Mouse (Mus musculus) MEL-GATA-1-ER (cell line): ENCODE results near the gene Slc2a13.

Experiments
- DNase-seq: peaks from one replicate; pipeline ENCODE4 v3.0.0-alpha.2; 2012; ENCODE audit warnings: low read depth; ENCODE audit errors: extremely low read depth

Slc2a13 gene

GRCm38 (mm10) chr15:91377105-91377504 is 196.0 kb downstream of the Slc2a13 start:
- no peak for DNase-seq

GRCm38 (mm10) chr15:91374441-91374840 is 198.6 kb downstream of the Slc2a13 start:
- no peak for DNase-seq

GRCm38 (mm10) chr15:91373203-91373584 is 199.9 kb downstream of the Slc2a13 start:
- no peak for DNase-seq

- DNase-seq, result no peak
Observed at GRCm38 (mm10) chr15:91372464-91373202, 200.4 kb downstream of the Slc2a13 start.

DNA sequence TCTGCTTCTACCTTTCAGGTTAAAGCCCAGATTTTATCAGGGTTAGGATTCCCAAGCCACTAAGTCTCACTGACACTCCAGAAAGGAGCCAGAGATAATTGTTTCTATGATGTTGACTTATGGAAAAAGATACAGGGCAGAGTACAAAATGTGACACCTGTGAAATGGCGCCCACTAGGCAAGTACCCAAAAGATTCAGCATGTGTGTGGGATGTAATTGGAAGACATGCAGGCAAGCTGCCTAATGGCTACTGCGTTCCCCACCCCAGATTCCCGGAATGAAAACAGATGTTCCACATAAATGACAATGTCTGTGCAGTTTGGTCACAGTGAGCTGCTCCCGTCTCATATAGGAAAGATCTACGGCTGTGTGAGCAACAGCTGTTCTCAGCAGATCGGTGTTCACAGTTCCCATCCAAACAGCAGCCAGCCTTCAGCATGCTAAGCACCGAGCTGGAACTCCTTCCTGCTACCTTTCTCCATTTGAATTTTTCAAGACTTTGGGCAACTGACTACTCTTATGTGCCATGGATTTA is 201.1 kb downstream of the Slc2a13 start:
- no peak for DNase-seq

DNA sequence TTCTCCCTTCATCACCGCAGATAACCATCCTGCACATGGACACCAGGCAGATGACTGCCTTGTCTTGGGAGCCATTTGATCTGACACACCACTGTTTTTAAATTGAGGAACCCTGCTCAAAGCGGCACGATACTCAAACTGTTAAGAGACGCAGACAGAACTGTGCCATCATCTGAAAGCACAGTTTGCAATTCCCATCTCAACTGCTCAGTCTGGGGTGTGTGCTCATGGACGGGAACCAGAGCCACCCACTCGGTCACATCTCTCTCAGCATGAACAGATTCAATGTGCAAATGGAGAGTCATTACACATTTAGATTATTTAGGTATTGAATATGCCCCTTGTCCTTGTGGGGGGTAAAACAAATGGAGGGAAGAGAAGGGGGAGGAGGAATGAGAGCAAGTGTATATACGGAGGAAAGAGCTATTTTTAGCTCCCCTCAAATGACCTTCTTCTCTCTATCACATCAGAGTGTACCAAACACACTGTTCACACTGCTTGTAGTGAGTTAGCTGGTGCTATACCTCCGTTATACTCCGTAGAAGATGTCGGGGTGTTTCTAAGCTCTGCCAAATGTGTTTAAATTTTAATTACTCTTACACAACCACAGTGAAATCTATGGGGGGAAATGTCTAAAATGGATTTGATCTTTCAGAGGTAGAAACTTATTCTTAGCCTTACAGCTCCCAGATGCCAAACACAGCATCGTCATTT is 203.2 kb downstream of the Slc2a13 start:
- no peak for DNase-seq

- no peak for DNase-seq
Observed at GRCm38 (mm10) chr15:91360495-91360894, 212.6 kb downstream of the Slc2a13 start.

DNA sequence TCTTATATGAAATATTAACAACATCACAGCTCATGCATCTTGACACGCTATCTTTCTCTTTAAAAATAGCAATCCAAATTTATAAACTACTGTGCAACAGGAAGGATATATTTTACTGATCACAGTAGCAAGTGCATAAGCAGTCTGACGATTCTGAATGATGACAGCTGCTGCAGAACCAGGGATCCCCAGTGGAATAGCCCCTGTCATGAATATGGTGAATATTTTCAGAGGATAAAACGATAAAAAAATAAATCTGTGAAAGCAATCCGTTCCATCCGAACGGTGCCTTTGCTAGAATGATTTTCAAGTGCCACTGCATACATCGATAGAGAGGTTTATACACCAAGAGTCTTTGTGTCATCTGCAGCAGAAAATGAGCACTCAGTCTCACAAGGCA is 222.1 kb downstream of the Slc2a13 start:
- DNase-seq, result no peak

DNA sequence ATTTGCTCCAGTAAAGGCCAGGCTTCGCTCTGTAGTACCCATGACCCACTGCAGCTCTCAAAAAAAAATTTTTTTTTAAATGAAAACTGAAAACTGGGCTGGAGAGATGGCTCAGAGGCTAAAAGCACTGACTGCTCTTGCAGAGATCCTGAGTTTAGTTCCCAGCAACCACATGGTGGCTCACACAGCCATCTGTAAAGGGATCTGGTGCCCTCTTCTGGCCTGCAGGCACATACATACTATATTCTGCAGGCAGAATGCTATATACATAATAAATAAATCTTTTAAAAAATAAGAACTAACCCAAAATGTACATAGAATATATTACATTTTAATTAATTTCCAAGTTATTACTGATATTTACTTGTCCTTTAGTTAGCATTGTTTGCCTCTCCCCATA is 234.7 kb downstream of the Slc2a13 start:
- DNase-seq, result no peak

DNA sequence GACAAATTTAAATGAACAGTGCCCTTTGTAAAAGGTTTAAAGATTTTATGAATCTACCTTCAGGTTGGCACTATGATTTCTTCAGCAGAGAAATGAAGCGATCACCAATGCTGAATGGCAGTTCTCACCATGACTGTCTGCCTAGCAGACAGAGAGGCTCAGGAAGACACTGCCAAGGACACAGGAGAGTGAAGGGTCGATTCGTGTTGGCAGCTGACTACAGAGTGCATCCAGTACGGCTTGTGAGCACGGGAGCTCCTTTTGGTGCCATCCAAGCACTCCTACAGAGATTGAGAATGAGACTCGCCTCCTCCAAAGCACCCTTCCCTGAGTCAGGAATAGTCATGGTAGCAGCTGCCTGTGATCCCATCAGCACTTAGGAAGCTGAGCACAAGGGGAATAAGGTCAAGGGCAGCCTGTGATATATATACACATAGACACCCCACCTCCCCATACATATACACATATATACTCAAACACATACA is 238.6 kb downstream of the Slc2a13 start:
- no peak for DNase-seq

DNA sequence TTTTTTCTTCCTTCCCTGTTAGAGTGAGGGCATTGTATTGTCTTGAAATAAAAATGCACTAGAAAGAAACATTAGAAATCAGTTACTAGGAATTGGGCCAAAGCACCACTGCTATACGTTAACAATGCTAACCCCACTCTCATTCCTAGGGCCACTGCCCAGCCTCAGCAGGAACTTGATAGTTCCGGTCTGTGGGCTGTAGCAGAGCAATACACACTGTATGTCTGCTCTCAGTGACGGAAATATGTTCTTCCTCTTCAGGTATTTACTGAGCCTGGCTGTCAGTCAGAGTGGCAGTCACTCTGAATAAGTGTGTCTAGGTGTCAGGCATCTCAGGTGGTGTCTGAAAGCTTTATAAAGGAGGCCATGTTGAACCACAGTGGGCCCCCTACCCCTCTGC is 245.3 kb downstream of the Slc2a13 start:
- no peak for DNase-seq

DNA sequence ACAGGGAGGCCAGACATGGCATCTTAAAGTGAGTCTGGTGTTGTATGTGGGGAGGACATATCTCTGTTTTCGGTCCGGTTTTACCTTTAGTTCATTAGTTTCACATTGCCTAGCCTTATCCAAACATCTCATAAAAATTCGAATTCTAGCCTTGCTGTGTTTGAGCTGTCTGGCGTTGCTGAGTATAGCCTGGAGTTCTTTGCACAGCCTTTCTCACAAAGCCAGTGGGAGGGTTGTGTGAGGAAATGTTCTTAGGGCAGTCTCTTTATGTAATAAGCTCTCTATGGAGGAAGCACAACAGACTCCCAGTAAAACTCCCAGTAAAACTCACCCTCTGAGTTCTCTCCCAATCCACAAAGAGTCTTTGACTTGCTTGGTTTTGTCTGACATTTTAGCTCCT is 246.0 kb downstream of the Slc2a13 start:
- no peak for DNase-seq

- DNase-seq, result no peak
Observed at GRCm38 (mm10) chr15:91319376-91319775, 253.7 kb downstream of the Slc2a13 start.

DNA sequence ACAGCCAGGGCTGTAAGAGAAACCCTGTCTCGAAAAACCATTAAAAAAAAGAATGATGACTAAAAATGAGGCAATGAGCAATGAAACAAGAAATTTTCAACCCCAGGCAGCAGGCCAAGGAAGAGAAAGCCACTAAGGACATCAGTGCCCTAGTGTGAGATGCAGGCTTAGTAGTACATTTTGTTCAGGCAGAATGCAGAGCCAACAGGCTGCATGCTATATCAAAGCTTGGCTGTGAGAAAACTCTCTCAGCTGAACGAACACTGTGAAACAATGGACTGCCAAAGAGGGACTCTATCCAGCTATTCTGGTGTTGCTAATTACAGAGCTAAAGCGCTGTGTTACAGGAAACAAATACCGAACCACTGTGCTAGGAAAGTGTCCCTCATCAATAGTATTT is 256.1 kb downstream of the Slc2a13 start:
- DNase-seq, result no peak

- DNase-seq, result no peak
Observed at GRCm38 (mm10) chr15:91314402-91315318, 258.4 kb downstream of the Slc2a13 start.

DNA sequence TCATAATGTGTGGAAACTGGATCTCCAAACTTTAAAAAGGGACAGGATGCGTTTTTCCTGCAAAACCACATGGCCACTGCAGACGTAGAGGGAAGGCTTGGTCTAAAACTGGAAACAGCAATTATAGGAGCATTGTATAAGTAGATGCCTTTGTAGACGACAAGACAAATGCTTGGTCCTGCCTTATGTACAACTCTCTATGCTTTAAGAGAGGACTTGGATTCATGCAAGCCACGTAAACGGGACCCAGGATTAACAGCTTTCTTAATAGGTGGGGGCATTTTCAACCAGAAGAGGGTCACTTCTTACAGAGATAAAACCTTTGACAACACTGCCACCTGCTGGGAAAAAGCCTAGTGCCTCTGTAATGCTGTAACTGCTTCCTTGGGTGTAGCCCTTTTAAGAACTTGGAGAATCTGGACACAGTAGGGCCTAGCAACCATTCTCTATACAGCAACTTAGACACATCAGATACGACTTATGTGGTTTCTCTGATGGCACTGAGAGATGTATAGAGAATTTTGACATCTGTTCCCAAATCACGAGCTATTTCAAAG is 268.7 kb downstream of the Slc2a13 start:
- DNase-seq, result no peak

DNA sequence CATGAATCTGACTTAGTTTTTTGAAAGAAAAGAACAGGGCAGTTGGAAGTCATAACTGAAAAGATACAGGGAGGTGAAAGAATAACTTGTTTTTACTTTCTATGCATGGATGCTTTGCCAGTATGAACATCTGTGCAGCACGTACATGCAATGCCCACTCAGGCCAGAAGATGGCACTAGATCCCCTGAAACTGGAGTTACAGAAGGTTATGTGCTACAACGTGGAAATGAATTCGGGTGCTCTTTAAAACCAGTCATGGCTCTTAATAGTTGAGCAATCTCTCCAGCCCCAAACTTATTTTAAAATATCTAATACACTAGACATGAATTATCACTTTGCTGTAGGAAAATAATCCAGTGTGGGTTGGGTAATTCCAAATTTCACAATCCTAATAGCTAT is 271.7 kb downstream of the Slc2a13 start:
- DNase-seq, result no peak

DNA sequence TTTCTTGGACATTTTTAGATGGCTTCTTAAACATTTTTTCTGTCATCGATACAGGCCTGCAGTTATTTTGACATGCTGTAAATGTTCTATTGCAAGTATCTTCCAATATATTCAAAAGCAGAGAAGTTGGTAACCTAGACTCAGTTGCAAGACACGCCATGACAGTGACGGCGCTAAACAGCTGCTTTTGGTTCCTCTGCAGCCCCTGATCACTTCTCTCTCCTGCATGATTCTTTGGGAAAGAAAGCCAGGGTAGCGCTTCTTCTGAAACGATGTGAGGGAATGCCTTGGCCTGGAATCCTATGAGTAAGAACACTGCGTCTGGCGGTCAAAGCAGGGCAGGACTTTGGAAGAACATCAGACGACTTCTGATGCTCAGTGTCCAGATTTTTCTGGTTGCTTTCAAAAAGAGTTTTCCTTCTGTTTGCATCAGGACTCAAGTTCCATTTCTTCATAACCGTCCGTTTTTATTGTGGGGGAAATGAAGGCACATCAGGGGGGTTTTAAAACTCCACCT is 273.7 kb downstream of the Slc2a13 start:
- DNase-seq, result no peak

GRCm38 (mm10) chr15:91283418-91283817 is 289.6 kb downstream of the Slc2a13 start:
- no peak for DNase-seq

DNA sequence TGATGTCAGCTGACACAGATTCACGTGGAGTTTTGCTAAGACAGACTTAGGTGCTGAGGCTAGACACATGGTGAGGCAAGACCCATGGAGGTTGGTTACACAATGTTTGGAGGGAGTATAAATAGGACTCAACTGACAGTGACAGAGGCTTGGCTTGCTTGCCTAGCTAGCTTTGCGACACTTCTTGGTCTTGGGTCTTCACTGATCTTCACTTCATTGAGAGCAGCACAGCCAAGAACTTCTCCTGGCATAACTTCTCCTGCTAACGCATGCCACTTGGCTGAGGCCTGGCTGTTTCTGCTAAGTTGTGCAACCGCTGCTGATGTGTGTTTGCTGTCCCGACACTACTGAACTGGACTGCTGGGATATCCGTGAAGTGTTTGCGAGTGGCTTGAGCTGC is 290.2 kb downstream of the Slc2a13 start:
- DNase-seq, result no peak

GRCm38 (mm10) chr15:91281521-91281920 is 291.5 kb downstream of the Slc2a13 start:
- DNase-seq, result no peak
